Comparison of ENCODE assay signal across 14 mouse cellular contexts in genomic region chr4:154581261-154581886, GRCm38 (mm10). TPM values are rescaled to one million over a fixed set of nuclear protein-coding genes. Genes with fewer than 3 reads are reported as not detected.
DNase-seq lines count a peak whose midpoint lies in the region; ATAC-seq and TF ChIP-seq lines count a peak whose summit lies in the region.
"Had no signal": no experiment of that assay in that cellular context is flagged by ENCODE, and none has a peak within 500 bp of the region (broad histone marks: within the 10 kb centered on the region; RNA-seq: fewer than 3 reads in every experiment).

No protein-coding gene starts in this region.

- intact Hi-C loops in left cerebral cortex, postnatal 14 days (cut with DNase I): no loop called here

- H3K4me2 ChIP-seq in lung, embryonic 14.5 days: no peak overlapping the region
- H3K4me2 ChIP-seq in forebrain, embryonic 13.5 days: no peak overlapping the region
- no peak overlapping the region for H3K4me2 ChIP-seq in heart, embryonic 12.5 days
- H3K4me2 ChIP-seq: hindbrain, embryonic 14.5 days; midbrain, embryonic 13.5 days had no signal

- no peak for ATAC-seq in lung, embryonic 14.5 days (ENCODE audit: insufficient read depth)
- no peak for ATAC-seq in forebrain, embryonic 13.5 days
- no peak for ATAC-seq in heart, embryonic 12.5 days (ENCODE audit: insufficient number of reproducible peaks, low FRiP score)
- no peak for ATAC-seq in monocyte, adult 5-6 weeks (replicated peaks; ENCODE audit: insufficient number of reproducible peaks, low FRiP score, low TSS enrichment, poor library complexity, severe bottlenecking)
- ATAC-seq: midbrain, embryonic 13.5 days had no signal

- no peak for TF ChIP-seq CTCF in lung, embryonic 14.5 days (IDR thresholded peaks at IDR 0.05; ENCODE audit: low read depth)

- no peak overlapping the region for H3K9ac ChIP-seq in lung, embryonic 14.5 days
- peak overlapping the region; percentile 31 for H3K9ac ChIP-seq in forebrain, embryonic 13.5 days
- H3K9ac ChIP-seq in heart, embryonic 12.5 days: no peak overlapping the region
- H3K9ac ChIP-seq: hindbrain, embryonic 14.5 days; midbrain, embryonic 13.5 days had no signal

- DNase-seq in lung, embryonic 14.5 days: peak; percentile 34
- DNase-seq in lung, postnatal 4 days: no peak
- no peak for DNase-seq in yolk sac, embryonic 10.5 days (ENCODE audit: low spot score)
- DNase-seq in left cerebral cortex, postnatal 14 days (ENCODE audit: low spot score in 2 of 2): no peak
- DNase-seq: cerebellum, postnatal 14 days; layer of hippocampus, postnatal 36 days; liver; lung, postnatal 14 days; right cerebral cortex, postnatal 14 days had no signal

- no peak overlapping the region for H3K4me3 ChIP-seq in lung, embryonic 14.5 days (ENCODE audit: low read depth, low read length)
- no peak overlapping the region for H3K4me3 ChIP-seq in forebrain, embryonic 13.5 days
- no peak overlapping the region for H3K4me3 ChIP-seq in heart, embryonic 12.5 days
- H3K4me3 ChIP-seq: midbrain, embryonic 13.5 days had no signal

- 58% methylated on average over 16 of the region's 16 CpGs for WGBS in lung, embryonic 14.5 days
- WGBS in forebrain, embryonic 13.5 days: 69% methylated on average over 16 of the region's 16 CpGs
- WGBS in heart, embryonic 12.5 days: 48% methylated on average over 16 of the region's 16 CpGs

- peaks cover 22% of the 10 kb centered on the region for H3K4me1 ChIP-seq in lung, embryonic 14.5 days (ENCODE audit: insufficient read depth)
- H3K4me1 ChIP-seq in forebrain, embryonic 13.5 days: peaks cover 93% of the 10 kb centered on the region
- peaks cover 50% of the 10 kb centered on the region for H3K4me1 ChIP-seq in heart, embryonic 12.5 days (replicated peaks)

- no peaks in the 10 kb centered on the region for H3K9me3 ChIP-seq in lung, embryonic 14.5 days (ENCODE audit: low read depth, low read length)
- H3K9me3 ChIP-seq in forebrain, embryonic 13.5 days (replicated peaks): no peaks in the 10 kb centered on the region
- no peaks in the 10 kb centered on the region for H3K9me3 ChIP-seq in heart, embryonic 12.5 days (replicated peaks)
- H3K9me3 ChIP-seq: midbrain, embryonic 13.5 days had no signal

- H3K36me3 ChIP-seq in lung, embryonic 14.5 days (ENCODE audit: insufficient read depth): no peaks in the 10 kb centered on the region
- H3K36me3 ChIP-seq in forebrain, embryonic 13.5 days (ENCODE audit: poor library complexity, severe bottlenecking): no peaks in the 10 kb centered on the region
- no peaks in the 10 kb centered on the region for H3K36me3 ChIP-seq in heart, embryonic 12.5 days
- H3K36me3 ChIP-seq: midbrain, embryonic 13.5 days had no signal

- no peak overlapping the region for H3K27ac ChIP-seq in lung, embryonic 14.5 days (ENCODE audit: low read depth)
- peak overlapping the region; percentile 92 for H3K27ac ChIP-seq in forebrain, embryonic 13.5 days
- H3K27ac ChIP-seq in heart, embryonic 12.5 days (ENCODE audit: poor library complexity, severe bottlenecking): peak overlapping the region; percentile 7; the same call in 1 of the 2 replicates
- H3K27ac ChIP-seq: hindbrain, embryonic 14.5 days; midbrain, embryonic 13.5 days had no signal

- H3K27me3 ChIP-seq in lung, embryonic 14.5 days (ENCODE audit: insufficient read depth, low read length): no peaks in the 10 kb centered on the region
- no peaks in the 10 kb centered on the region for H3K27me3 ChIP-seq in forebrain, embryonic 13.5 days
- 0 out of 2 replicates have a peak, but pooled peaks cover 4% of the 10 kb centered on the region for H3K27me3 ChIP-seq in heart, embryonic 12.5 days (replicated peaks)

RNA-seq across cellular contexts. Expression of gene Prdm16, which starts 55.3 kb away (rescaled TPM):
- polyA plus RNA-seq in lung, embryonic 14.5 days (2014; fragmentation: Nextera tagmentation; extraction: Ambion mirVana): 19.4 and 21.4 TPM in 2 replicates
- 37.6 and 41.3 TPM in 2 replicates for polyA plus RNA-seq in forebrain, embryonic 13.5 days (2015; fragmentation: Nextera tagmentation; extraction: Ambion mirVana)
- polyA plus RNA-seq in heart, embryonic 12.5 days (2016; fragmentation: Nextera tagmentation; extraction: Ambion mirVana): 21.8 and 23.0 TPM in 2 replicates
- total RNA-seq in left cerebral cortex, postnatal 14 days (2021): 1 to 10 TPM; 6.8 TPM
- total RNA-seq in monocyte, adult 5-6 weeks (2017): 0.19 to 0.87 TPM (median 0.43 TPM) in 3 replicates
